Mouse (Mus musculus): ENCODE results near the gene Daxx.
"Not testable (repeated sequence)": the region's sequence is repeated elsewhere in the genome, so short reads cannot be mapped to it uniquely, and the experiment has no call there.

Daxx gene

DNA sequence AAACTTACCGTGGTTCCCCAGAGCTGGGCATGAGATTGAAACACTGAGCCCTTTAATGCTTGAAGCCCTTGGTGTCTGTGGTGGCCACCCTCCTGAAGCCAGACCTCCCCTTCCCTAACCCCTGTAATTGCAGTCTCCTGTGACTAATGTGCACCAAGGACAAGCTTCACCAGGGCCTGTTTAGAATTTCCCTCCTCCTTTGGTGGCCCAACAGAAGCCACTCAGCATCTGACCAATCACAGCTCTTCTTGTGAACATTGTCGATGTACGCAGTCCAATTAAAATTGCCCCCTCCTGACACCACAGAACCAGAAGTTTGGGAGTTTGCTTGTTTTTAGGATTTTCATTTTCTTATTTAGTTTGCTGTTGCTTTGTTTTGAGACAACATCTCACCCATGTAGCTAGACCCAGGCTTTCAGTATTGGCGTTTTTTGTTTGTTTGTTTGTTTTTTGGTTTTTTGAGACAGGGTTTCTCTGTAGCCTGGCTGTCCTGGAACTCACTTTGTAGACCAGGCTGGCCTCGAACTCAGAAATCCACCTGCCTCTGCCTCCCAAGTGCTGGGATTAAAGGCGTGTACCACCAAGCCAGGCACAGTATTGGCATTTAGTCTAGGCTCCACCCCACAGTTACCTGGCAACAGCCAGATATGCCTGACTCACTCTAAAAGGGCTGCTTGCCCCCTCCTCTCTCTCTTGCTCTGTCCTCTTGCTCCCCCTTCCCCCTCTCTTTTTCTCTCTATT, 5.1 kb upstream of the Daxx start:
- not testable (repeated sequence) for DNase-seq

DNA sequence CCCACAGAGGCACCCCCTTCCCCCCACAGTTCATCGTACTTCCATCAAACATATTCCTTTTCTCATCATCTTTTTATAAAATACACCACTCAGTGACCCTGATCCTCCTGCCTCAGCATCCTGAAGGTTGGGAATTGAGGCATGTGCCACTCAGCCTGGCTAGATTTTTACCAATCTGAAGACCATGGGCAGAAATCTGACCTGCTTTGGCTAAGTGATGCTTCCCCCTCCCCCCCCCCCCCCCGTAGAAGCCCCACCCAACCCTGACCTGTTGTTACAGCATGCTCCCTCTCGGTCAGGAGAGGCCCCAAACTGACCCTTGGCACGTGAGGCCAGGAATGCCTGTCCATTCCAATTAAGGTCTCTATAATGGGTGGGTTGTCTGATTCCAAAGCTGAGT, 4.4 kb upstream of the Daxx start, which contains the start of gene Platr17:
TSS of gene Platr17 (plus strand) at position 301 of the 400 bp plus-strand sequence.
- not testable (repeated sequence) for DNase-seq

DNA sequence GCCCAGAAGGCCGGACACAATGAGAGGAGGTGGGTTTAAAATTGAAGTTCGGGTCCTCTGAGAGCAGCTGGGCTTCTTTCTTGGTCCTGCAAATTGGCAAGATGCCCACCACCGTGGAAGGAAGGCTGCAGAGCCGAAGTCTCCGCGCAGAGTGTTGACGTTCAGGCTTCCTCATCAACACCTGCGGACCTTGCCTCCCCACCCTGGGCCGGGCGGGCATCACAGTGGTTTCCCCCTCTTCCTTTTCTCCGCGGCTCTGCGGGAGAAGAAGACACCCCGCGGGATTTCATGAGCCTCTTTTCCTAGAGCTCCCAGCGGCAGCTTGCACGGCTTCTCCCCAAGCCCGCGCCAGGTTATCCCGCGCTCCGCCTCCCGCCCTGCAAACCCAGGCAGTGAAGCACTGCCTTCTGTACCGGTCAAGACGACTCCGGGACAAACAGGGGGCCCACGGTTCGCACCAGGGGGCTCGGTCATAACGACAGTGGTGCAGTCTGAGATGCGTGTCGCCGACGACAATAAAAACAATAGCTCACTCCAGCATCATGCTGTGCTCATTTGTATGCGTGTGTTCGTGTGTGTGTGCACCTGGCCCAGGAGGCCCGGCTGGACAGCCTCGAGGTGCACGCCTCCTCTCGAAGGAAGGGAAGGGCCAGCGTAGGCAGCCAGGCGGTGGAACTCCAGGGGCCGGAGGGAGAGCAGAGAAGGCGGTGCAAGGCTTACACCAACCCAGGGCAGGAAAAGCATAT, 710 bp upstream of the Daxx start:
- DNase-seq, result peak; percentile 34 to 72

DNA sequence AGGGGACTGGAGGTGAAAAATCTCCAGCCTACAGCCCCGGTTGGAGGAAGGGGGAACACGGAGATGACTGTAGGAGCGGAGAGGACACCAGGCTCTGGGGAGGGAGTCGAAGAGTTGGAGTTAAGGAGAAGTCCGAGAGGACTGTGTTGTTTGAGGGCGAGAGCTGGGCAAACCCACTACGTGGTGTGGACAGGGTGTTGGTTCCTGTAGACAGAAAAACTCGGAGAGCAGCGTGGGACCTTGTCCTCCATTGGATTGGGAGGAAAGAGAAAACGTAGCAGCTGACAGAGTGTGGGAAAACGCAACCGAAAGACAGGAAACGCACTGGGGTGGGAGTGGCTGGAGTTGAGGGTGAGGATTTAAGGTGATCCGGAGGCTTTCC, 646 bp downstream of the Daxx start:
- DNase-seq, result peak; percentile 60 to 74

DNA sequence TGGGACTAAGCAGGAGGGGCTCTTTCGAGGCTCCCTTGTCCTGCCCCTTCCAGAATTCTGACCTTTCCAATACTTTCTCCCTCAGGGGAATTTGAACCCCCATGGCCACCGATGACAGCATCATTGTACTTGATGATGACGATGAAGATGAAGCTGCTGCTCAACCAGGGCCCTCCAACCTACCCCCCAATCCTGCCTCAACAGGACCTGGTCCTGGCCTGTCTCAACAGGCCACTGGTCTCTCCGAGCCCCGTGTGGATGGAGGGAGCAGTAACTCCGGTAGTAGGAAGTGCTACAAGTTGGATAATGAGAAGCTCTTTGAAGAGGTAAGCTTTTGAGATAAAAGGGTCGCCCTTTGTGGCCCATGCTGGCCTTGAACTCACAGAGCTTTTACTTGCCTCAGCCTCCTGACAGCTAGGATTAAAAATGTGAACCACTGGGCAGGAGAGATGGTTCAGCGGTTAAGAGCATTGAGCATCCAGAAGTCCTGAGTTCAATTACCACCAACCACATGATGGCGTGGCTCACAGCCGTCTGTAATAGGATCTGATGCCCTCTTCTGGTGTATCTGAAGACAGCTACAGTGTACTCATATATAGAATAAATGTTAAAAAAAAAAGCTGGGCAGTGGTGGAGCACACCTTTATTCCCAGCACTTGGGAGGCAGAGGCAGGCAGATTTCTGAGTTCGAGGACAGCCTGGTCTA, 1.3 kb downstream of the Daxx start:
- no peak for DNase-seq

DNA sequence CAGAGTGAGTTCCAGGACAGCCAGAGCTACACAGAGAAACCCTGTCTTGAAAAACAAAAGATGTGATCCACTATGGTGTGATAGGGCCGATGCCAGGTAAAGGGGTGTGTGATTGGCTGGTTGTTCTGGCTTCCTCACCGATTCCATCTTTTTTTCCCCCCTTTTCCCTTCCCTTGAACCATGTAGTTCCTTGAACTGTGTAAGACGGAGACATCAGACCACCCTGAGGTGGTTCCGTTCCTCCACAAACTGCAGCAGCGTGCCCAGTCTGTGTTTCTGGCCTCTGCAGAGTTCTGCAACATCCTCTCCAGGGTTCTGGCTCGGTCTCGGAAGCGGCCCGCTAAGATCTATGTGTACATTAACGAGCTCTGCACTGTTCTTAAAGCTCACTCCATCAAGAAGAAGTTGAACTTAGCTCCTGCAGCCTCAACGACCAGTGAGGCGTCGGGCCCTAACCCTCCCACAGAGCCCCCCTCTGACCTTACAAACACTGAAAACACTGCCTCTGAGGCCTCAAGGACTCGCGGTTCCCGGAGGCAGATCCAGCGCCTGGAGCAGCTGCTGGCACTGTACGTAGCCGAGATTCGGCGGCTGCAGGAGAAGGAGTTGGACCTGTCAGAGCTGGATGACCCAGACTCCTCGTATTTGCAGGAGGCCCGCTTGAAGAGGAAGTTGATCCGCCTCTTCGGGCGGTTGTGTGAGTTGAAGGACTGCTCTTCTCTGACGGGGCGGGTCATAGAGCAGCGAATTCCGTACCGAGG, 2.0 kb downstream of the Daxx start:
- DNase-seq, result no peak

DNA sequence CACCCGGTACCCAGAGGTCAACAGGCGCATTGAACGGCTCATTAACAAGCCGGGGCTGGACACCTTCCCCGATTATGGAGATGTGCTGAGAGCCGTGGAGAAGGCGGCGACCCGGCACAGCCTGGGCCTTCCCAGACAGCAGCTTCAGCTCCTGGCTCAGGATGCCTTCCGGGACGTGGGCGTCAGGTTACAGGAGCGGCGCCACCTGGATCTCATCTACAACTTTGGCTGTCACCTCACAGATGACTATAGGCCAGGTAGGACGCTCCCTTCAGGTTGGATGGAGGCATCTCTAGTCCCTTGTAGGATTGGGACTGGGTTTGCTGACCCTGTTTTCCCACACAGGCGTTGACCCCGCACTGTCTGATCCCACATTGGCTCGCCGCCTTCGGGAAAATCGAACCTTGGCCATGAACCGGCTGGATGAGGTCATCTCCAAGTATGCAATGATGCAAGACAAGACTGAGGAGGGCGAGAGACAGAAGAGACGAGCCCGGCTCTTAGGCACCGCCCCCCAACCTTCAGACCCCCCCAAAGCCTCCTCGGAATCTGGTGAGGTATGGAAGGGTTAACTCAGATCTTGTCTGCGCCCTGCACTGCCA, 2.7 kb downstream of the Daxx start:
- peak in 1 of 2 experiments; percentile 56 for DNase-seq

DNA sequence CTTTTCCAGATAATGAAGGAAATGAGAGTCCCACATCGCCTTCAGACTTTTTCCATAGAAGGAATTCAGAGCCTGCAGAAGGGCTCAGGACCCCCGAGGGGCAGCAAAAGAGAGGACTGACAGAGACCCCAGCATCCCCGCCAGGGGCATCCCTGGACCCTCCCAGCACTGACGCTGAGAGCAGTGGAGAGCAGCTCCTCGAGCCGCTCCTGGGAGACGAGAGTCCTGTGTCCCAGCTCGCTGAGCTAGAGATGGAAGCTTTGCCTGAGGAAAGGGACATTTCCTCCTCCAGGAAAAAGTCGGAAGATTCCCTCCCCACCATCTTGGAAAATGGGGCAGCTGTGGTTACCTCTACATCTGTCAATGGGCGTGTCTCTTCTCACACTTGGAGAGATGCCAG, 4.0 kb downstream of the Daxx start:
- DNase-seq, result no peak

DNA sequence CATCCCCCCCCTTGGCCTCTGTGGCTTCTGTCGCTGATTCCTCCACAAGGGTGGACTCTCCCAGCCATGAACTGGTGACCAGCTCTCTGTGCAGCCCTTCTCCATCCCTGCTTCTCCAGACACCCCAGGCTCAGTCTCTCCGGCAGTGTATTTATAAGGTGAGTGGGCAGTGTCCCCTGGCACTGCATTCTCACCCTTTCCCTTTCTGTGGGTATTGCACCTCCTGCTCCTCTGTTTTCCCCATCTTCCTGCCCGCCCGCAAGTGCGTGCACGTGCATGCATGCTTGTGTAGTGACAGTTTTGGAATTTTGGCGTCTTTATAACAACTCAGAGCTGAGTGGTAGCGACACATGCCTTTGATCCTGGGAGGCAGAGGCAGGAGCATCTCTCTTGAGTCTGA, 4.7 kb downstream of the Daxx start:
- no peak for DNase-seq

DNA sequence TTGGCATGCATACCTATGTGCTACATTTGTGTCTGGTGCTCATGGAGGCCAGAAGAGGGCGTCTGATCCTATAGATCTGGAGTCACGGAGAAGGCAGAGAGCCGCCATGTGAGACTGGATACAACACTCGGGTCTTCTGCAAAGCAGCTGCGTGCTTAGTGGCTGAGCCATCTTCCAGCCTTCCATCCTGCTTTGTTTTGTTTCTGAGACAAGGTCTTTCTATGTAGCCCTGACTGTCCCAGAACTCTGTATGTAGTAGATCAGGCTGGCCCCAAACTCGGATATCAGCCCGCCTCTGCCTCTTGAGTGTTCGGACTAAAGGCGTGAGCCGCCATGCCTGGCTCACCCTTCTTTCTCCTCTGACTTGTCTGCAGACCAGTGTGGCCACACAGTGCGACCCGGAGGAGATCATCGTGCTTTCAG, 5.8 kb downstream of the Daxx start:
- no peak for DNase-seq

DNA sequence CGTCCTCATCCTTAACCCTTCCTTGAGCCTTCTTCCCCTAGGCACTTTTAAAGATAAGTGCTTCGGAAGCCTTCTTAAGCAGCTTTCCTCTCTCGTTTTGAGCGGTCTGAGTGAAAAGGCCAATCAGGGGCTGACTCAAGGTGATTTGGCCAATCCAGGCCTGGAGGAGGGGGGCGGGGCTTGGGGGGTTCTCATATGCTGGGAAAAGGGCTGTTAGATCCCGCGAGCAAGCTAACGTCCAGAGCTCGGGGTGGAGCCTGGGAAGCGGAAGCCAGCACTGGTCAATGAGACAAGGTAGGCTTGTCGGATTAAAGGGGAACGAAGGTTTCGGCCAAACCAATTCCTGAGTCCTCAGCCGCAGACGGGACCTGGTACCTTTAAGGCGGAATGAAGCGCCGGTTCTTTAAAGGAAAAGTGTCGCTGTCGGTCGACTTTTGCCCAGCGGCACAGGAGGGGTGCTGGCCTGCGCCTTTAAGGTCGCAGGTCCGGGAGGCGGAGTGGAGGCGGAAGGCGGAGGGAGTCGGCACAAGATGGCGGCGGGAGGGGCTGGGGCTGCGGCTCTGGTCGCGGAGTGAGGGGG, 6.5 kb downstream of the Daxx start, which contains the start of the genes Tapbp and Zbtb22:
TSS of gene Tapbp (plus strand) at position 229 of the 580 bp plus-strand sequence.
TSS of gene Zbtb22 (plus strand) at position 234 of the 580 bp plus-strand sequence.
- peak; percentile 99 for DNase-seq

DNA sequence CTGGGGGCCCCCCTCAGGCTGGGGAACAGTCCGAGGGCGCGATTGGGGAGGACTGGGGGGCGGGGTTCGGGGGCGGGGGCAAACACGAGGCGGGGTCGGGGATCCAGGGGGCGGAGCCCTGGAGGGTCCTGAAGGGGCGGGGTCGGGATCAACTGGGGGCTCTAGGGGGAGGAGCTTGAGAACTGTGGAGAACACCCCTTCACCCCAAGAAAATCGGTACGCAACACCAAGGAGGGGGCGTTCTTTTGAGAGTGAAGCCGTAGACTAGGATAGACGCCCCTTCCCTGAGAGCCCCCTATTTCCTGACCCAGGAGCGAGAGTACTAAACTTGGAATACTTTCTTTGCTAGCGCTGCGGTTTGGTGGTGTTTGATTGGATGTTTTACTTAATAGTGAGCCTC, 7.1 kb downstream of the Daxx start:
- peak in 1 of 2 experiments; percentile 39 for DNase-seq

DNA sequence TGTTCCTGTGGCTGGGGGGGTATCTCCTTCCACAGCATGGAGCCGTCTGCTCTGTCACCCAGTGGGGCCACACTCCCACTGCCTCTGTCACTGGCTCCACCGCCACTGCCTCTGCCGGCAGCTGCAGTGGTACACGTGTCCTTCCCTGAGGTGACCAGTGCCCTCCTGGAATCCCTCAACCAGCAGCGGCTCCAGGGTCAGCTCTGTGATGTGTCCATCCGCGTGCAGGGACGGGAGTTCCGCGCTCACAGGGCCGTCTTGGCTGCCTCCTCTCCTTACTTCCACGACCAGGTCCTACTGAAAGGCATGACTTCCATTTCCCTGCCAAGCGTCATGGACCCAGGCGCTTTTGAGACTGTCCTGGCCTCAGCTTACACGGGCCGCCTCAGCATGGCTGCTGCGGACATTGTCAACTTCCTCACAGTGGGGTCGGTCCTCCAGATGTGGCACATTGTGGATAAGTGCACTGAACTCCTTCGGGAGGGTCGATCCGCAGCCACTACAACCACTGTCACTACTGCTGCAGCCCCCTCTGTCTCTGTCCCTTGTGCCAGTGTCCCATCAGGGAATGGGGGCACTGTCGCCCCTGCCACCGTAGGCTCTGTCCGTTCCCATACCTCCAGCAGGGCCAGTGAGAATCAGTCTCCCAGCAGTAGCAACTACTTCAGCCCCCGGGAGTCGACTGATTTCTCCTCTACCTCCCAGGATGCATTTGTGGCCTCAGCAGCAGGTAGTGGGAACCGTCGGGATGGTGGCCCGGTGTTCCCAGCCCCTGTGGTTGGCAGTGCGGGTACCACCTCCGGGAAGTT, 7.8 kb downstream of the Daxx start:
- DNase-seq, result peak in 1 of 2 experiments; percentile 24

DNA sequence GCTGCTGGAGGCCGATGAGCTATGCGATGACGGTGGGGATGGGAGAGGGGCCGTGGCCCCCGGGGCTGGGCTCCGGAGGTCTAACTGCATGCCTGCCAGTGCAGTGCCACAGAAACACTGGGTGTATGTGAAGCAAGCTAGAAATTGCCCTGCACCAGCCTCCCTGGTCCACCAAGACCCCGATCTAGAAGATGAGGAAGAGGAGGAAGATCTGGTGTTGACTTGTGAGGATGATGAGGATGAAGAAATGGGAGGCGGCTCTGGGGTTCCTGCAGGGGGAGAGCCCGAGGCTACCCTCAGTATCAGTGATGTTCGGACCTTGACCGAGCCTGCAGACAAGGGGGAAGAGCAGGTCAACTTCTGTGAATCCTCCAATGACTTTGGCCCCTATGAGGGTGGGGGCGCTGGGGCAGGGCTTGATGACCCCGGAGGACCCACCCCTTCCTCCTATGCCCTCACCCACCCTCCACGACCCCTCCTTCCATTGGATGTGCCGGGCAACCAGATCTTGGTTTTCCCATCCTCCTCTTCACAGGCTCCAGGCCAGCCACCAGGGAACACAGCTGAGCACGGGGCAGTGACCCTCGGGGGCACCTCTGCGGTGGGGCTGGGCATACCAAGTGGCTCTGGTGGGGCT, 8.6 kb downstream of the Daxx start:
- DNase-seq, result no peak

DNA sequence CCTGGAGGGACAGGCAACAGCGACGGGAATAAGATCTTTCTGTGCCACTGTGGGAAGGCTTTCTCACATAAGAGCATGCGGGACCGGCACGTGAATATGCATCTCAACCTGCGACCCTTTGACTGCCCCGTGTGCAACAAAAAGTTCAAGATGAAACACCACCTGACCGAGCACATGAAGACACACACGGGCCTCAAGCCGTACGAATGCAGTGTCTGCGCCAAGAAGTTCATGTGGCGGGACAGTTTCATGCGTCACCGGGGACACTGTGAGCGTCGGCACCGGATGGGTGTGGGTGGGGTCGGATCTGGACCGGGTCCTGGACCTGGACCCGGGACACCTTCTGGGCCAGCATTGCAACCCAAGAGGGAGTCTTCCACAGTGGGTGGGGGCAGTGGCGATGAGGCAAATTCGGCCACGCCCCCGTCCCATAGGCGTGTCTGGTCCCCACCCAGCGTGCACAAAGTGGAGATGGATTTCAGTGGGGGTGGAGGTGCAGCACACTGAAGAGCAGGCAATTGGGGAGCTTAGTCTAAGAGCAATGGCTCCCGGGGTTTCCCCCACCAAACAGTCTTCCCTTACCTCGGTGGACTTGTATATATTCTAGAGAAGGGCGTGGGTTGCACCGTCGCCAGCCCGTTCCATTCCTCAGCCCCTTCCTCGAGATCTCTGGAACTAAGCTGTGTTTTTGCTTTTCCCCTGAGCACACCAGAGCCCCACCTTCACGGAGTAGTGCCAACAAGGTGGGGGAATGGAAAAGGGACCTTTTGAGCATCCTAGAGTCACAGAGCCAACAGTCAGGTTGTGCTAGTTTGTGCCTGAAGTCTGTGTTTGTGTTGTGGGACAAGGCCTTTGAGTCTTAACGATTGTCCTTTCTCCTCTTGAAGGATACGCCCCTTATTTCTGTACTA, 9.3 kb downstream of the Daxx start:
- DNase-seq, result peak in 1 of 2 experiments; percentile 43

DNA sequence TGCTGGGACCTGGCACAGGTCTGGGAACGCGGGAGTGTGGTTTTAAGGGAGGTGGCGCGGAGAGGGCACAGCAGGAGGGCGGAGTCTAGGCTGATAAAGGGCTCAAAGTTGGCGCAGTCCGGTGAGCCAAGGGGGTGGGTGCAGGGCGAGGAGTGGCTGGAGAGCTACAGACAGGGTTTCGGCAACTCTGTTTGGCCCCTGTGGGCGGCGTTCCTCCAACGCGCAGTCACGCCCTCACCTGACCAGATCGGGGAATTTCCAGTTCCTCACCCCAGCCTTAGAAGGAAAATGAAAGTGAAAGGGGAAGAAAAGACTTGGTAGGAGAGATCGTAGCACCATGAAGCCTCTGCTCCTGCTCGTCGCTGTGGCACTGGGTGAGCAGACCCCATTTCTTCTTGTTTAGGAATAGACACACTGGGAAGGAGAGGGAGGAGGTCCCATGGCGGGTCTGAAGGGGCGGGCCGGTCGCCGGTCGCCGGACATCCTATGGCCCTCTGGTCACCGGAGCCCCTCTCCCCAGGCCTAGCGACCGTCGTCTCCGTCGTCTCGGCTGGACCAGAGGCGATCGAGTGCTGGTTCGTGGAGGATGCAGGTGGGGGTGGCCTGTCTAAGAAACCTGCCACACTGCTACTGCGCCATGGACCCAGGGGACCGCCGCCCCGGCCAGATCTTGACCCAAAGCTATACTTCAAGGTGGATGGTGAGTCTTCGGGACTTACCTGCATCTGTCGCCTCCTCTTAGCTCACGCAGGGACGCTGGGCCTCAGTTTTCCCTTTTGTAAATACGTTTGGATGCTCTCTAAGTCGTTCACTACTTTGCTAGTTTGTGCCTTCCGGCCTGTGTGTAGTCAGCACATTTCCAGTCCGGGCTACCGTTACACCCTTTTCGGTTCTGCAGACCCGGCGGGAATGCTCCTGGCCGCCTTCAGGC, 10.4 kb downstream of the Daxx start:
- peak; percentile 91 for DNase-seq

DNA sequence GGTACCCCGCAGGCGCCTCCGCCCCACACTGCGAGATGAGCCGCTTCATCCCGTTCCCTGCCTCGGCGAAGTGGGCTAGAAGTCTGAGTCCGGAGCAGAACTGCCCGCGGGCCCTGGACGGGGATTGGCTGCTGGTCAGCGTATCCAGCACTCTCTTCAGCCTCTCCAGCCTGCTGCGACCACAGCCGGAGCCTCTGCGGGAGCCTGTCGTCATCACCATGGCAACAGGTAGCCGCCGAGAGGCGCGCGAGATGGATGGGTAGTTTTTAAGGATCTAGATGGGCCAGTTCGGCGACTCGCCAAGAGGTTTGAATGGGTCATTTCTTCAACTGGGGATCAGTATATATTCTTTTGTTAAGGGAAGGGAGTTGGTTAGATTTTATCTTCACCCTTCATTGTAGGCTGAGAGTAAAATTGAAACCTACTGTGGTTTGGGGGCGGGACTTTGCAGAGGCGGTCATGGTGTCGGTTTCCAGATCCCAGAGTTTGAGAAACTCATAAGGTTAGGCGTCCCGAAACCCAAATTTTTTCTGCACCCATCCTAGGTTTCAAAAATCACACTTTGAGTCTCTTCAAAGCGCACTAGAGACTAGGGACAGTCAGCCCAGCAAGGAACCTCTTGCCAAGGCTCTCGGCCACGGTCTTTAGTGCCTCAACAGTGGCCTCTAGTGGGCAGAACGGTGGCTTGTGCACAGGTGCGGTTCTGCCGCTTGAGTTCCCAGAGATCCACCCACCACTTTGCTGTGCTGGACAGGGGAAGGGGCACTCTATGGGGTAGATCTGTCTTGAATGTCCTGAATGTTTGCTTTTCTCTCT, 11.3 kb downstream of the Daxx start:
- DNase-seq, result peak; percentile 89 to 96
